Mouse (Mus musculus) c-Kit-positive CD71-negative TER-119-negative erythroid progenitor cells, embryonic 14.5 days (primary cell): ENCODE measurements around the gene Slc43a2.
A peak's percentile ranks its signal among the peaks of the same experiment; 100 is the strongest.
"Not testable (repeated sequence)": the region's sequence is repeated elsewhere in the genome, so short reads cannot be mapped to it uniquely, and the experiment has no call there.

Experiments used
- DNase-seq: peaks from one replicate; pipeline ENCODE4 v3.0.0-alpha.2; 2013; ENCODE audit warnings: low read depth

The Slc43a2 gene

GRCm38 (mm10) chr11:75572854-75573650 is 41.6 kb downstream of the Slc43a2 start:
- DNase-seq: peak; percentile 93

- no peak for DNase-seq
Measured at GRCm38 (mm10) chr11:75574378-75575123, 43.1 kb downstream of the Slc43a2 start.

- no peak for DNase-seq
Measured at GRCm38 (mm10) chr11:75575560-75576123, 44.1 kb downstream of the Slc43a2 start.

GRCm38 (mm10) chr11:75578609-75579008 is 47.1 kb downstream of the Slc43a2 start:
- no peak for DNase-seq

GRCm38 (mm10) chr11:75581495-75582149 is 50.1 kb downstream of the Slc43a2 start:
- no peak for DNase-seq

- DNase-seq: no peak
Measured at GRCm38 (mm10) chr11:75583521-75583920, 52.0 kb downstream of the Slc43a2 start.

GRCm38 (mm10) chr11:75585061-75585460 is 53.6 kb downstream of the Slc43a2 start:
- DNase-seq: no peak

GRCm38 (mm10) chr11:75585978-75586377 is 54.5 kb downstream of the Slc43a2 start:
- no peak for DNase-seq

- DNase-seq: no peak
Measured at GRCm38 (mm10) chr11:75586963-75587362, 55.5 kb downstream of the Slc43a2 start.

- peak; percentile 84 for DNase-seq
Measured at GRCm38 (mm10) chr11:75587493-75588284, 56.2 kb downstream of the Slc43a2 start, which contains the start of gene Pitpna. TSS of gene Pitpna (plus strand) at chr11:75588097.

- DNase-seq: no peak
Measured at GRCm38 (mm10) chr11:75588285-75588941, 56.9 kb downstream of the Slc43a2 start.

- no peak for DNase-seq
Measured at GRCm38 (mm10) chr11:75592612-75593011, 61.1 kb downstream of the Slc43a2 start.

GRCm38 (mm10) chr11:75594431-75594830 is 62.9 kb downstream of the Slc43a2 start:
- no peak for DNase-seq

- DNase-seq: no peak
Measured at GRCm38 (mm10) chr11:75595404-75595803, 63.9 kb downstream of the Slc43a2 start.

GRCm38 (mm10) chr11:75595816-75596215 is 64.3 kb downstream of the Slc43a2 start:
- DNase-seq: no peak

GRCm38 (mm10) chr11:75596726-75597255 is 65.3 kb downstream of the Slc43a2 start:
- no peak for DNase-seq

- DNase-seq: no peak
Measured at GRCm38 (mm10) chr11:75598004-75598403, 66.5 kb downstream of the Slc43a2 start.

- not testable (repeated sequence) for DNase-seq
Measured at GRCm38 (mm10) chr11:75599802-75600201, 68.3 kb downstream of the Slc43a2 start.

GRCm38 (mm10) chr11:75604826-75605225 is 73.3 kb downstream of the Slc43a2 start:
- DNase-seq: no peak

- no peak for DNase-seq
Measured at GRCm38 (mm10) chr11:75605318-75605717, 73.8 kb downstream of the Slc43a2 start.

GRCm38 (mm10) chr11:75608776-75609175 is 77.3 kb downstream of the Slc43a2 start:
- no peak for DNase-seq
